Mouse (Mus musculus) heart, adult 11 months (tissue): Measurements from ENCODE around the gene Prkab1.
A peak's percentile ranks its signal among the peaks of the same experiment; 100 is the strongest.

ENCODE experiments used
- DNase-seq: peaks from one replicate; pipeline ENCODE4 v3.0.0; 2022

The Prkab1 gene

GRCm38 (mm10) chr5:115977757-115978156, 46.6 kb downstream of the Prkab1 start:
- peak; percentile 97 for DNase-seq

GRCm38 (mm10) chr5:115977266-115977665, 47.0 kb downstream of the Prkab1 start:
- DNase-seq = no peak

DNA sequence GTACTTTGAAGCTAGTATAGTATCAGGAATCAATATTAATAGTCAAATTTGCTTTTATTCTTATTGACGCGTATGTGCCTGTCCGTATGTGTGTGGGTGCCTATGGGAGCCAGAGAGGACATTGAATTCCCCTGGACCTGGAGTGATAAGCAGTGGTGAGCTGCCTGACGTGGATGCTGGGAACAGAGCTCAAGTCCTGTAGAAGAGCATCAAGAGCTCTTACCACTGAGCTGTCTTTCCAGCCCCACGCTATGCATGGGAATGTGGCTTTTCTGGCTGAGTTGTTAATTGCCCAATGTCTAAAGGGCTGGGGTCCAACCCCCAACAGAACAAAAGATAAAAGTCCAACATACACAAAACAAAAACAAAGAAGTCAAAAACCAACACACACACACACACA, 47.9 kb downstream of the Prkab1 start:
- no peak for DNase-seq

GRCm38 (mm10) chr5:115975672-115976071, 48.6 kb downstream of the Prkab1 start:
- no peak for DNase-seq

- DNase-seq = no peak
These were observed 53.1 kb downstream of the Prkab1 start for GRCm38 (mm10) chr5:115971236-115971635.
